Mouse (Mus musculus): ENCODE measurements around the gene Ubb.

DNA sequence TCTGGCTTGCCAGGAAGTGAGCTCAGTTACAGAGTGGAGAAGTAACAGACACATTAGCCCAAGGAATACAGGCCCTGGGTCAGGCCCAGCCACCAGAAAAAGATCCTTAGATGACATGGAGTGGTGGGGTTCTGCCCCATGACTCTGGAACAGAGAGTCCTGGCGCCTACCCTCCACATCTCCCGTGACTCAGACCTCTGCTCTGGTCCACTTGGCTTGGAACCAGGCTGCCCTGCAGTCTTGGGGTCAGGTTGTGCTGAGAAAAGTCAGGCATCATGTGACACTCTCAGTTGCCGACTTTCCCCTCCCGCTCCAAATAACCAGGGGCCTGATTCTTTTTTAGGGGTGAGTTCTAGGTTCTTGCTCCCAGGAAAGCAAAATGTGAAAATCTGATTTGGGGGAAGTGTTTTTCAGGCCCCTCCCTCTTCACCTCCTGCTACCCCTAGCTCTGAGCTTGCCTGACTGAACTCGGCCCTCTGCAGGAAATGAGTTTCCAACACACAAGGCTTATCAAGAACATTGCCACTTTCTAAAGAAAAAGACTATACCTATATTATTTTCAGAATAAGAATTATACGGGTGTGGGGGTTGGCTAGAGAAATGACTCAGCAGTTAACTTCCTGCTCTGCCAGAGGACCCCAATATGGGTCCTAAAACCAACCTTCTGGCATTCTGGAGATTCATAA is 8.1 kb downstream of the Ubb start:
- TF ChIP-seq CTCF (IDR thresholded peaks at IDR 0.05; ENCODE audit: extremely low read depth, insufficient read length, insufficient replicate concordance, low read depth, low read length) (no peak), POLR2A (IDR thresholded peaks at IDR 0.05; ENCODE audit: low read depth, low read length) (no peak)

All from small intestine, adult 2 months (tissue).